Mouse (Mus musculus) MEL (cell line): ENCODE data around the gene Pank1.

Experiments used
- CHD2 ChIP-seq: IDR thresholded peaks from 2 replicates; pipeline ENCODE4 v1.6.1; 2011; ENCODE audit warnings: low read length, improper control_type of control experiment
- CTCF ChIP-seq, 3 experiments: IDR thresholded peaks in 2 of 3; conservative IDR thresholded peaks in 1 of 3; 2 replicates each; pipeline ENCODE4 v1.5.1; 2011 to 2012; ENCODE audit warnings: low read length in 3 of 3, low read depth in 2 of 3, mild to moderate bottlenecking in 2 of 3, improper control_type of control experiment in 1 of 3, inconsistent platforms in 1 of 3, mixed read lengths in 1 of 3, moderate library complexity in 1 of 3; ENCODE audit not compliant: control insufficient read depth in 1 of 3, insufficient read depth in 1 of 3, poor library complexity in 1 of 3, severe bottlenecking in 1 of 3
- E2F4 ChIP-seq: IDR thresholded peaks from 2 replicates; pipeline ENCODE4 v1.6.1; 2011; ENCODE audit warnings: low read depth, low read length, improper control_type of control experiment, borderline replicate concordance
- MAFK ChIP-seq: IDR thresholded peaks from 2 replicates; pipeline ENCODE4 v1.6.1; 2011; ENCODE audit warnings: low read depth, mild to moderate bottlenecking, low read length, improper control_type of control experiment, borderline replicate concordance
- MXI1 ChIP-seq: IDR thresholded peaks from 2 replicates; pipeline ENCODE4 v1.6.1; 2011; ENCODE audit warnings: mild to moderate bottlenecking, low read depth, low read length, improper control_type of control experiment
- NELFE ChIP-seq: IDR thresholded peaks from 2 replicates; pipeline ENCODE4 v1.6.1; 2011; ENCODE audit warnings: low read depth, low read length, improper control_type of control experiment
- NRF1 ChIP-seq: IDR thresholded peaks from 2 replicates; pipeline ENCODE4 v1.6.1; 2014; ENCODE audit warnings: low read depth, mild to moderate bottlenecking, inconsistent platforms, low read length, improper control_type of control experiment, moderate library complexity; ENCODE audit not compliant: poor library complexity, insufficient read depth, severe bottlenecking
- POLR2A ChIP-seq, 2 experiments: IDR thresholded peaks; 2 replicates each; pipeline ENCODE4 v1.6.1; 2011 to 2012; ENCODE audit warnings: low read length in 2 of 2, mild to moderate bottlenecking in 2 of 2, control low read depth in 1 of 2, improper control_type of control experiment in 1 of 2, low read depth in 1 of 2, moderate library complexity in 1 of 2; ENCODE audit not compliant: control insufficient read depth in 1 of 2, insufficient read depth in 1 of 2, poor library complexity in 1 of 2
- POLR2AphosphoS5 ChIP-seq: IDR thresholded peaks from 2 replicates; pipeline ENCODE4 v1.6.1; 2012; ENCODE audit warnings: low read depth, borderline replicate concordance, mild to moderate bottlenecking, inconsistent platforms, low read length, moderate library complexity, mixed read lengths
- USF2 ChIP-seq, 2 experiments: IDR thresholded peaks; 2 replicates each; pipeline ENCODE4 v1.6.1; 2011 to 2012; ENCODE audit warnings: improper control_type of control experiment in 2 of 2, low read length in 2 of 2, borderline replicate concordance in 1 of 2, inconsistent platforms in 1 of 2, low read depth in 1 of 2, mild to moderate bottlenecking in 1 of 2; ENCODE audit not compliant: insufficient read depth in 1 of 2

- TF ChIP-seq CTCF (IDR thresholded peaks at IDR 0.05 in 2 of 3, conservative IDR thresholded peaks at IDR 0.05 in 1 of 3; ENCODE audit: control insufficient read depth in 1 of 3, insufficient read depth in 1 of 3, low read depth in 2 of 3, low read length in 3 of 3, poor library complexity in 1 of 3, severe bottlenecking in 1 of 3) (no peak), USF2 (IDR thresholded peaks at IDR 0.05; ENCODE audit: borderline replicate concordance in 1 of 2, insufficient read depth in 1 of 2, low read depth in 1 of 2, low read length in 2 of 2) (no peak), MAFK (no peak), POLR2A (IDR thresholded peaks at IDR 0.05; ENCODE audit: control insufficient read depth in 1 of 2, insufficient read depth in 1 of 2, low read depth in 1 of 2, low read length in 2 of 2, poor library complexity in 1 of 2) (no peak), NELFE (no peak), E2F4 (no peak), CHD2 (no peak; the same call in 1 of the 2 replicates), POLR2AphosphoS5 (no peak), NRF1 (no peak), MXI1 (no peak)
Observed at GRCm38 (mm10) chr19:34879624-34880023, 369 bp upstream of the Pank1 start.
